Mouse (Mus musculus) 416B (cell line): ENCODE data around the gene Tmem82.
A peak's percentile ranks its signal among the peaks of the same experiment; 100 is the strongest.

ENCODE experiments used
- DNase-seq: peaks from one replicate; pipeline ENCODE4 v3.0.0; 2011; ENCODE audit warnings: low read depth

Gene Tmem82

GRCm38 (mm10) chr4:141618565-141619243 is at the start of gene Tmem82:
Gene Tmem82, minus strand, starts transcription at chr4:141618633.
- peak; percentile 91 for DNase-seq

DNA sequence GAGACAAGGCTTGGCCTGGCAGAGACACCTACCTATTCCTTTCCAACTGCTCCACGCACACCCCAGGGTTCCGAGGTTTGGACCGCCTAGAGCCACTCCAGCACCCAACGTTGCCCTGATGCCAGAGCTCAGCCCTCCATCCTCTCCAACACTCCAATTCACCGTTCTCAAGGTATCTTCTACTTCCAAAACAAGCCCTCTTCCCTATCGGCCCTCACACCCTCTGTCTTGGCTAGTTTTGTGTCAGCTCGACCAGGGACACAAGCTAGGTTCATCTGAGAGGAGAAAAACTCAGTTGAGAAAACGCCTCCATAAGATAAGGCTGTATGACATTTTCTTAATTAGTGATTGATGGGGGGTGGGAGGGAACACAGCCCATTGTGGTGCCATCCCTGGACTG is 46.4 kb upstream of the Tmem82 start, which contains the start of gene Plekhm2:
TSS of gene Plekhm2 (minus strand) at position 101 of the 400 bp plus-strand sequence.
- no peak for DNase-seq

GRCm38 (mm10) chr4:141664011-141664745 is 45.7 kb upstream of the Tmem82 start:
- DNase-seq: peak; percentile 48

DNA sequence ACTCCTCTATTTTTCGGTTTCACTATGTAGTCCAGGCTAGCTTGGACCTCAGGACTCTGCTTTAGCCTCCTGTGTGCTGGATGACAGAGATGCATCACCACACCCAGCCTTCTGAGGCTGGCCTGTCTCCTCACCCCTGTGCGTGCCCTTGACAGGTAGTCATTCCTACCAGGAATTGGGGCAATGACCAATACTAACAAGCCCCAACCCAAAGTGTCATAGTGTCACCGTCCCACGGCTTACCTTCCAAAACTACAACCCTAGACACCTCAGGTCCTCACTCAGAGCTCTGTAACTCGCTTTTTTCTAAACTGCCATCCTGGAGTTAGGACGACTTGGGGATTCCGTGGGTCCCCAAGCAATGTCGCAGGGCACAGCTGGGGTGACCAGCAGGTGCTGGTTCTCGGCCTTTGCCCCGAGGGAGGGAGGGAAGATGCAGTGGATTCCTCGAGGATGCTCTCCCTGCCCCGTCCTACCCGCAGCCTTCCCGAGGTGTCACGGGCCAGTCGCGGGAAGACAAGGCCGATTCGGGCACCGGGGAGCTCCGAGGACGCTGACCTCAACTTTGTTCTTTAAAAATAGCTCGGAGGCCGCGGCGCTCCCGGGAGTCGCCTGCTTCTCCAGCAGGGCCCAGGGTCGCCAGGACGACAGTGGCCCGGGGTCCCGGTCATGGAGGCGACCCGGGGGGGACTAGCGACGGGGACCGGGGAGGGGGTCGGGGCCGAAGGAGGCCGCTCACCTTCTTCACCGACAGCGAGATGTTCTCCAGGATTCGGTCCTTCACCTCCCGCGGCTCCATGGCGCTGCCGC is 44.9 kb upstream of the Tmem82 start:
- DNase-seq: no peak

- DNase-seq: no peak
Measured at GRCm38 (mm10) chr4:141660884-141661283, 42.5 kb upstream of the Tmem82 start.

DNA sequence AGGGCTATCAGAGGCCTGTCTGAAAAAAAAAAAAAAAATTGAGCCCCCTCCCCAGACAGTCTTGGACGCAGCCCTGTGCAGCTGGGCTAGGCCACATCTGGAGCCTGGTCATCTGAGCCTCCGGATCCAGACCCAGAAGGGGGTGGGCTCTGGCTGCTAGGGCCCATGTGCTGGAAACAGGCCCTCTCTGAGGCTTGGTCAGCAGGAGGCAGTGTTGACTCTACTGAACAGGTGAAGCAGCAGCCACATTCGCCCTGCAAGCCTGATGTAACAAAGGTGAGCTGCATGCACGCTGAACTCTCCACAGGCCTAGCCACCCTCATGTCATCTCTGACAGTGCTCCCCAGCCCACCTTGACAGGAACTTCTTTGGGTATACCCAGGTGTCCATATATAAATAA is 41.3 kb upstream of the Tmem82 start:
- DNase-seq: no peak

DNA sequence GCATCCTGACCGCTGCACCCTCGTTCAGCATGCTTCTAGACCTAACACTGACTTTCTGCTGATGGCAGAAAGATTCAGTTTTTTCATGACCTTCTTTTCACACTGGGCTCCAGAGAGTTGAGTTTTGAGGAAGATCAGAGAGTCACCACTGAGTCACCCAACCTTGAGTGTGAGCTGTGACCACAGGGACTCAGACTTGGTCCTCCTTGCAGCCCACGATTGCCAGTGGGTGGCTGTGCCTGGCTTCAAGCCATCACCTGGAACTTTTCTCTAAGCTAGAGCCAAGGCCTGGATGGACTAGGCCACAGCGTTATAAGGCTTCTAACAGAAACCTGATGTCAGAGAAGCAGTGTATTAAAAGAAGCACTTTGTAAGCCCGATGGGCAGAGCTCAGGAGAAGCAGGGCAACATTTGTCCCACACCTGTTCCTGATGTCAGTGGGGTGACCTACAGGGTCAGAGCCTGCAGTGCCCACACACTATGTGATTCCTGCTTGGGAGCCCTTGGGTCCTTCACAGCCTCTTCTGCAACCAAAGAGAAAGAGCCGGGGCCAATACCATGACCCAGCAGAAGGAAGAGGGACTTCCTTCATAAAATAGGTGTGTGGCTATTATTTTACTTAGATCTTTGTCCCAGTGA is 40.5 kb upstream of the Tmem82 start:
- peak; percentile 51 for DNase-seq

DNA sequence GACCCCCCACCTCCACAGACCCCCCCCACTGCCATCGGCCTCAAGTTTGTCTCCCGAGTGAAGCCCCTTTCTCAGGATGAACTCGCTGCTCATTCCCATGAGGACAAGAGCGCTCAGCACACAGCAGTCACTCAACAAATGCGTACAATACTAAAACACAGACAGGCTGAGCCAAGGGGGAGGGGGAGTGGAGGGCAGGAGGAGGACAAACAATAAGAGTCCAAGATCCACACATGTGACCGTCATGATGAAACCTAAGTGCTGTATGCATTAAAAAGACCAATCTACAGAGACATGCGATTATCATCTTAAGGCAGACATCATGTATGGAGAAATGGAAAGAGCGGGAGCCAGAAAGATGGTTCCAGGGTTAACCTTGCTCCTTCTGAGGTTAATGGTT is 38.5 kb upstream of the Tmem82 start:
- DNase-seq: no peak

GRCm38 (mm10) chr4:141655908-141656608 is 37.6 kb upstream of the Tmem82 start:
- DNase-seq: peak; percentile 49

- DNase-seq: no peak
Measured at GRCm38 (mm10) chr4:141654509-141654908, 36.1 kb upstream of the Tmem82 start.

DNA sequence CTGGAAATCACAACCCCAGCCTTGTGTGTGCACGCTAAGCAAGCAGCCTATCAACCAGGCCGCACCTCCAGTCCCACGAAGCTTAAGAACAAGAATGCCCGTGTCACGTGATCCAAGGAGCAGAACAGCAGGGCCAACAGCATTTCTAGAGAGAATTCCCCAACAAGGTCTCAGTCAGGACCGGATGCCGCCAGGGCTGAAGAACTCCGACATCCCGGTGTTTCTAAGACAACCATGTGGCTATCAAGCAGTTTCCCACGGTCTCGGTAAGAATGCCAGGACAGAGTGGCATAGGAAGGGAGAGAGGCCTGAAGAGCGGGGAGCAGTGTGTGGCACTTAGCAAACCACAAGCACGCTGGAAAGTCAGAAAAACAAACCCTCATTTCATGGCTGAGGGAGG is 35.4 kb upstream of the Tmem82 start:
- no peak for DNase-seq

DNA sequence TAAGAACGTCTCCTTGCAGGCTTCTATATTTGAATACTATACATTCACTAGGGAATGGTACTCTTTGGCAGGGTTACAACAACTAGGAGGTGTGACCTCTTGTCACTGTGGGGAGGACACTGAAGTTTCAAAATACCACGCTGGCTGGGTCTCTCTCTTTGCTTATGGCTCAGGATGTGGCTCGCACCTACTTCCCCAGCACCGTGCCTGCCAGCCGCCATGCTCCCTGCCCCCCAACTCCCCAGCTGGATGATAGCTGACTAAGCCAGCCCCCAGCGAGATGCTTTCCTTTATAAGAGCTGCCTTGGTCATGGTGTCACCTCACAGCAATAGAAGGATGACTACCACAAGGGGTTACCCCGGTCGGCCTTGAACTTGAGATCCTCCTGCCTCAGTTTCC is 34.6 kb upstream of the Tmem82 start:
- DNase-seq: peak; percentile 68

DNA sequence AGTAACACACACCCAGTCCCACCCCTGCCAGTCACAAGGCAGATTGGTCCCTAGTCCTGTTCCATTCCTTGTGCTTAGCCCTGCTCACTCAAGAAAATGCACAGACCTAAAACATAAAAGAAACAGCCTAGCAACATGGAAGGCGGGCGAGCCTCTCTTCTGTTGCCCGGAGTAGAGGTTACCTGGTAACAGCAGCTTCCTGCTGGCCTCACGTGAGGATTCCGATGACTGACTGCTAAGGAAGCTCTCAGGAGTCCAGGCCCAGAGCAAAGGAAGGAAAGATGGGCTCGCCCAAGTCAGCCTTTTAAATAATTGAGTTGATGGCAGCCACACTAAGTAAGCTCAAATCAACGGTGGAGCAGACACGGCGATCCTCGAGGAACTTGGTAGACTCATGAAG is 33.5 kb upstream of the Tmem82 start:
- DNase-seq: no peak

DNA sequence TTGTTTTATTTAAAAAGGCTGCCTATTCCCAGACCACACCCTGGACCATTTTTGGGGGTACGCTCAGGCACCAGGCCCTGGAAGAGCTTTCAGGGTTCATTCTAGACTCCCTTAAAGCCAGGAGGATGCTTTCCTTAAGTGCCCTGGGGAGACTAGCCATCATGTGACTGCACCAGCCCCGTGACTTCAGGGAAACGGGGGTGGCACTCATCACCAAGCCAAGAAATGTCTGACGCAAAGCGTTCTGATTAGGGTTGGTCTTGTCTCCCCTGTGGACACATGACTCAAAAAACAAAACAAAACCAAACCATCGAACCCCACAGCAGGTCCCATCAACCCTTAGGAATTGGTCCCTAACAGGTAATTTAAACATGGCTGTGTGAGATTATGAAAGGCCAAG is 32.9 kb upstream of the Tmem82 start:
- no peak for DNase-seq

- no peak for DNase-seq
Measured at GRCm38 (mm10) chr4:141649244-141649643, 30.8 kb upstream of the Tmem82 start.

DNA sequence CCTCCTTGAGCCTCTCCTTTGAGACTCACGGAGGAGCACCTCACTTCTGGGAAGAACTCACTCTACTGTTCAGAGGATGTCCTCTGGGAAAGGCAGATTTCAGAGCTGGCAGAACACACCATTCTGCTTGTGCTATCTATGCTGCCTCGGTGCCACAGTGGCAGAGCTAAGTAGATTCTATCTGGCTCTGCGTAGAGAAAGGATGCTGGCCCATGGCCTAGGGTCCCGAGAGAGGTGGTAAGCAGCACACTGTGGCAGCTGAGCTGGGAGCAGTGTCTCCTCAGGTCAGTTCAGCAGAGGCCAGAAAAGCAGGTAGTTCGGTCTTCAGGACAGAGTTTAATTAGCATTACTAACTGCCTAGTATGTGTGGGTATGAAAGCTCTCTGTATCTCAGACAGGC is 29.8 kb upstream of the Tmem82 start:
- DNase-seq: no peak

GRCm38 (mm10) chr4:141647187-141647586 is 28.8 kb upstream of the Tmem82 start:
- no peak for DNase-seq

DNA sequence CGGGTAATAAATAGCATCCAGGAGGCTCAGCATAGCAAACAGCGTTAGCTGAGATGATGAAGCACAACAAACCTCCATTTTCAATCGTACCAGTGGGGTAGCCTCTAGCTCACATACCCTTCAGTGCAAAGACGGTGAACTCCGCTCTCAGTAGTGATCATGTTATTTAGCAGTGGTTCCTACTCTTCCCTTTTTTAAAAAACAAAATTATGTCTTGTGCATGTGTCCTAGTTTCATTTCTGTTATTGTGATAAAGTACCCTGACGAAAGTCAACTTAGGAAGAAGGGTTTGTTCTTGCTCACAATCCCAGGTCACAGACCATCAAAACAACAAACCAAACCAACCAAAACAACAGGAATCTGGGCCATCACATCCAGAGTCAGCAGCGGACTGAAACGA is 27.6 kb upstream of the Tmem82 start:
- DNase-seq: no peak

DNA sequence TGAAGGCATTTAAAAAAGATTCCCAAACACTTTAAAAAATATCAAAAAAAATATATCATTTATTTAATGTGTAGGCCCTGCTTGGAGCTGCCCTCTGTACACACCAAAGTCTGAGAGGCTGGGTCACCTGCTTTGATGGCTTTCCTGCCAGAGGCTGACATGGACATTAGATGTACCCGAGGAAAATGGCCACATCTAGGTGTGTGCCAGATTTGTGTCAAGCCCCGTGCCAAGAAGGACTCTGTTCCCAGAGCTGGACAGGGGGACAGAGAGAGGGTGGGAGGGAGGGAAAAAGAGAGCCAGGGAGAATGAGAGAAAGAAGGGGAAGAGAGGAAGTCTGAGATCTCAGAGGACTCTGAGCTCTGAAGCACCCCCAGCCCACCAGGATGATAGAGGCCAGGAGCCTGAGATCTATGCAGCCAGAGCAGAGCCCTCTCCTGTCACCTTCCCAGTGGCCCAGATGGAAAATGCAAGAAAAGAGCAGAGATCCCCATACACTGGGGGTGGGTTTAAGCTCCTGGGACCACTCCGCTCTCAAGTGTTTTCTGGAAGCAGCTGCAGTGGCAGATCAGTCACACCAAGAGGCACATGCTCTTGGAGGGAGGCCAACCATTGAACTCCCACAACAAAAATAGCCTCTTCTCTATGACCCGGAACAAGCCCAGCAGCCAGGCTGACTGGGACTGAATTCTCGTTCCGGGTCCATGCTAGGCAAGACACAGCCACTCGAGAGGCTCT is 24.9 kb upstream of the Tmem82 start:
- no peak for DNase-seq

DNA sequence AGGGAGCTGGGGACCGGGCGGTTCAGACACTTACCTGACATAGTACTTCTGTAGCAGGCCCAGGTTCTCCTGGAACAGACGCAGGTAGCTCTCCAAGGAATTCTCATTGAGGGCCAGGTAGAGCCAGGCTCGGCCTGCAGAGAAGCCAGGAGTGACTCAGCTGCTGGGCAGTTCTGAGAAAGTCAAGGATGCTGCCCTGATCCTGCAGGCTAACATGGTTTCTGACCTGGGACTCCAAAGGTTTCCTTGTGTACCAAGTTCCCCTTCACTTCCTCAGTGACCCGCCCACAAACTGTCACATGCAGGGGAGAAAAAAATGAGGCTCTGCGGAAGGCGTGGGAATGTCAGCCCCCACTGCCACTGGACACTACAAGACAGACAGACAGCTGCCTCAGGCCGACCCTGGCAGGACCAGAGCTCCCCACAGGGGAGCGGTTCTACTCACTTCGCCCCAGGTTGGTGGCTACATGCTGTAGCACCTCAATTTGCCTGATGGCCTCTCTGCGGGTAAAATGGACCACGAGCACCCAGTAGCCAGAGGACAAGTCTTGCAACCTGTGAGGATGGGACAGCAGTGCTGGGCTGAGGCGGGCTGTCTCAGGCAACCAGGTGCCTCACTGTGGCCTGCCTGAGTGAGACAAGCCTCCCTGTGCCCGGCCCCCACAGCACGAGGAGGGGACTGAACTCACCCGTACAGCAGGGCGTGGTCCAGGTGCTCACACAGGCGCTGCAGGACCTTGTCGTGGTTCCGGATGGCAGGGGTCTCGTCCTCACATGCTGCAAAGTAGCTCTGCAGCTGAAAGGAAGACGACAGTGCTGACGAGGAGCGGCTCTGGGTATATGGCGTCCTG is 23.8 kb upstream of the Tmem82 start:
- DNase-seq: no peak
